Mouse (Mus musculus): Measurements from ENCODE around the gene Efhd2. TPM values are rescaled to one million over a fixed set of nuclear protein-coding genes. Genes with fewer than 3 reads are reported as not detected.

The Efhd2 gene
- total RNA-seq, 2 experiments from 2014 or later, result 51.2 to 52.5 TPM

GRCm38 (mm10) chr4:141864506-141864905, 10.2 kb downstream of the Efhd2 start:
- intact Hi-C loops (cut with DNase I), result no loop called here

GRCm38 (mm10) chr4:141863726-141864280, 10.9 kb downstream of the Efhd2 start:
- DNase-seq (ENCODE audit: extremely low spot score in 1 of 2, low spot score in 2 of 2), result peak in 1 of 2 experiments; percentile 26
- intact Hi-C loops (cut with DNase I), result no loop called here

More at GRCm38 (mm10) chr4:141864506-141864905, 10.2 kb downstream of the Efhd2 start:
- DNase-seq (ENCODE audit: extremely low spot score in 1 of 2, low spot score in 2 of 2), result peak in 1 of 2 experiments; percentile 16

- intact Hi-C loops (cut with DNase I), result no loop called here
- DNase-seq (ENCODE audit: extremely low spot score in 1 of 2, low spot score in 2 of 2), result no peak
Measured at GRCm38 (mm10) chr4:141862867-141863266, 11.9 kb downstream of the Efhd2 start.

- DNase-seq (ENCODE audit: extremely low spot score in 1 of 2, low spot score in 2 of 2), result no peak
- intact Hi-C loops (cut with DNase I), result no loop called here
Measured at GRCm38 (mm10) chr4:141861591-141862295, 13.0 kb downstream of the Efhd2 start.

- intact Hi-C loops (cut with DNase I), result no loop called here
- peak in 1 of 2 experiments; percentile 46 for DNase-seq (ENCODE audit: extremely low spot score in 1 of 2, low spot score in 2 of 2)
Measured at GRCm38 (mm10) chr4:141860246-141860841, 14.4 kb downstream of the Efhd2 start.

- intact Hi-C loops (cut with DNase I), result no loop called here
- DNase-seq (ENCODE audit: extremely low spot score in 1 of 2, low spot score in 2 of 2), result peak in 1 of 2 experiments; percentile 34
Measured at GRCm38 (mm10) chr4:141859351-141859750, 15.4 kb downstream of the Efhd2 start.

GRCm38 (mm10) chr4:141858501-141858900, 16.2 kb downstream of the Efhd2 start:
- intact Hi-C loops (cut with DNase I), result no loop called here
- DNase-seq (ENCODE audit: extremely low spot score in 1 of 2, low spot score in 2 of 2), result peak in 1 of 2 experiments; percentile 61

- intact Hi-C loops (cut with DNase I), result loop anchor here (1.0 kb wide), 1 partner anchor 101 kb away; no protein-coding TSS in a partner anchor
- DNase-seq (ENCODE audit: extremely low spot score in 1 of 2, low spot score in 2 of 2), result peak; percentile 81 to 85
Measured at GRCm38 (mm10) chr4:141857422-141857930, 17.2 kb downstream of the Efhd2 start.

GRCm38 (mm10) chr4:141853437-141853836, 21.3 kb downstream of the Efhd2 start:
- intact Hi-C loops (cut with DNase I), result no loop called here
- DNase-seq (ENCODE audit: extremely low spot score in 1 of 2, low spot score in 2 of 2), result peak in 1 of 2 experiments; percentile 73

GRCm38 (mm10) chr4:141845999-141846398, 28.7 kb downstream of the Efhd2 start, which contains the start of gene Ctrc:
Gene Ctrc (minus strand): TSS chr4:141846359.
- intact Hi-C loops (cut with DNase I), result loop anchor here (5.0 to 10.0 kb wide), 2 partner anchors 221 to 459 kb away; partner anchors contain the start of gene Slc25a34
- DNase-seq (ENCODE audit: extremely low spot score in 1 of 2, low spot score in 2 of 2), result peak in 1 of 2 experiments; percentile 12

- intact Hi-C loops (cut with DNase I), result no loop called here
Measured at GRCm38 (mm10) chr4:141834536-141835095, 40.1 kb downstream of the Efhd2 start.

GRCm38 (mm10) chr4:141833911-141834310, 40.8 kb downstream of the Efhd2 start:
- intact Hi-C loops (cut with DNase I), result no loop called here
- no peak for DNase-seq (ENCODE audit: extremely low spot score in 1 of 2, low spot score in 2 of 2)

More at GRCm38 (mm10) chr4:141834536-141835095, 40.1 kb downstream of the Efhd2 start:
- DNase-seq (ENCODE audit: extremely low spot score in 1 of 2, low spot score in 2 of 2), result no peak

GRCm38 (mm10) chr4:141831361-141831760, 43.4 kb downstream of the Efhd2 start:
- DNase-seq (ENCODE audit: extremely low spot score in 1 of 2, low spot score in 2 of 2), result no peak
- intact Hi-C loops (cut with DNase I), result no loop called here

GRCm38 (mm10) chr4:141830381-141830780, 44.3 kb downstream of the Efhd2 start:
- DNase-seq (ENCODE audit: extremely low spot score in 1 of 2, low spot score in 2 of 2), result no peak
- intact Hi-C loops (cut with DNase I), result no loop called here

- intact Hi-C loops (cut with DNase I), result no loop called here
- no peak for DNase-seq (ENCODE audit: extremely low spot score in 1 of 2, low spot score in 2 of 2)
Measured at GRCm38 (mm10) chr4:141828177-141828576, 46.5 kb downstream of the Efhd2 start.

- DNase-seq (ENCODE audit: extremely low spot score in 1 of 2, low spot score in 2 of 2), result no peak
- intact Hi-C loops (cut with DNase I), result no loop called here
Measured at GRCm38 (mm10) chr4:141827401-141827800, 47.3 kb downstream of the Efhd2 start.

GRCm38 (mm10) chr4:141826060-141826459, 48.7 kb downstream of the Efhd2 start, which contains the start of gene Cela2a:
Gene Cela2a (minus strand): TSS chr4:141826160.
- no peak for DNase-seq (ENCODE audit: extremely low spot score in 1 of 2, low spot score in 2 of 2)
- intact Hi-C loops (cut with DNase I), result no loop called here

GRCm38 (mm10) chr4:141822979-141823378, 51.7 kb downstream of the Efhd2 start:
- intact Hi-C loops (cut with DNase I), result no loop called here
- DNase-seq (ENCODE audit: extremely low spot score in 1 of 2, low spot score in 2 of 2), result peak in 1 of 2 experiments; percentile 49

GRCm38 (mm10) chr4:141822089-141822488, 52.6 kb downstream of the Efhd2 start:
- DNase-seq (ENCODE audit: extremely low spot score in 1 of 2, low spot score in 2 of 2), result peak in 1 of 2 experiments; percentile 46
- intact Hi-C loops (cut with DNase I), result no loop called here
